Mouse (Mus musculus) embryo, embryonic 10.5 days (tissue): ENCODE measurements around the gene Unkl.
A peak's percentile ranks its signal among the peaks of the same experiment; 100 is the strongest.

ENCODE experiments used
- DNase-seq: peaks from one replicate; pipeline ENCODE4 v3.0.0-alpha.2; 2015; ENCODE audit warnings: low spot score

Unkl gene

DNA sequence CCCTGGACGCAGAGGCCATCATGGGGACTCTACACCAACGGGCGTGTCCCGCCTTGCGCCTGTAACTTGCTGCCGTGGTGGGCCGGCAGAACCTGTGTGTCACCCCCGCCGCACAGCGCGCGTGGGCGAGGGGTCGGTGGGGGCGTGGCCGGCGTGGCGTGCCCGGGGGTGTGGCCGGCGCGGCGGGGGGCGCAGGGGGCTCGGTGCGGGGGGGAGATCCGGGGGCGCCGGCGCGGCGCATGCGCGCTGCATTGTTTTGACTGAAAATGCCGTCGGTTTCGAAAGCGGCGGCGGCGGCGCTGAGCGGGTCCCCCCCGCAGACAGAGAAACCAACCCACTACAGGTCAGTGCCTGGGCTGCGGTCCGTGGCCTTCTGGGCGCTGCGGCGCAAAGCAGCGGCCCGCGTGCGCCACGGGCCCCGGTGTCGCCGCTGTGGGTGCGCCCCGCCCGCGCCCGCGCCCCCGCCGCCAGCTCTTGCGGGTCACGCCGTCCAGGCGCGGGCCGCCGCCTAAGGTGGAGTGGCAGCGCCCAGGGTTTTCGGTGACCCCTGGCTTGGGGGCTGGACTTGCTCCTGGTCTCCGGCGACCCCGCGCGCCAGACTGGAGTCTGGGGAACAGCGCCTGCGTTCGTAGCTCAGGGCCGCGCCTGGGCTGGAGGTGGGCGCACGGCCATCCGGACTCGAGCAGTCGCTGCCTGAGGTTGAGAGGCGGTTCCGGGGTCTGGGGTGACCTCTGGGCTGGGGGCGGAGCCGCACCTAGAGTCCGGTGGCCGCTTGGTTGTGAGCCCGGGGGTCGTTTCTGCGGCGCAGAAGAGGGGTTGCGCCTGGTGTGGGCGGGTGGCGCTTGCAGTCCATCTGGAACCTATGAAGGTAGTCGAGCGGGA lies at the start of gene Unkl:
Unkl (plus strand) TSS at position 248 of the 882 bp plus-strand sequence.
- peak; percentile 73 for DNase-seq

DNA sequence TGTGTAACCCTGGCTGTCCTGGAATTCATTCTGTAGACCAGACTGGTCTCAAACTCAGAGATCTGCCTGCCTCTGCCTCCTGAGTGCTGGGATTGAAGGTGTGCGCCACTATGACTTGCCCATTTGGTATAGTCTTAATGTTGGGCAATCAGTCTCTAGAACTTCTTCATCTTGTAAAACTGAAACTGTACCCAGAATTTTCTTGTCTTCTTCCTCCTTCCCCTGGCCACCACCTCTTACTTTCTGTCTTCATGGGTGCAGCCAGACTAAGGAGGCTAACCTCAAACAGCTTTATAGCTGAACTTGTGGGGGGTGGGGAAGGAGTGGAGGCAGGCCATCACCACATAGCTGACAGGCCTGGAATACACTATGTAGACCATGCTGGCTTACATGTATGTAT lies 49.4 kb upstream of the Unkl start:
- DNase-seq = no peak

DNA sequence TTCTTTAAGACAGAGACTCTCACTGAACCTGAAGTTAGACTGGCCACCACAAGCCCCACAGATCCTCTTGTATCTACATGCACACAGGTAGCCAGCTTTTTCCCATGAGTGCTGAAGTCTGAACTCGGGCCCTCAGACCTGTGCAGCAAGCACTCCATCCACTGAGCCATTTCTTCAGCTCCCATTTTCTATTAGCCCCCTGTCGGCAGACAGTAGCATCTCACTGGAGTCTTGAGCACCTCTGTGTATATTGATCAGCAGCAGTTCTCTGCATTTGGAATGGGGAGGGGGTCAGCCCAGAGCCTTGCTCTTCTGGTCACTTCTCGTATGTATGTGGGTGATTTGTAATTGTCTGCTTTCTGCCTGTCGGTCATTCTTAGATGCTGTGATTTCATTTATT lies 48.2 kb upstream of the Unkl start:
- DNase-seq = peak; percentile 7

DNA sequence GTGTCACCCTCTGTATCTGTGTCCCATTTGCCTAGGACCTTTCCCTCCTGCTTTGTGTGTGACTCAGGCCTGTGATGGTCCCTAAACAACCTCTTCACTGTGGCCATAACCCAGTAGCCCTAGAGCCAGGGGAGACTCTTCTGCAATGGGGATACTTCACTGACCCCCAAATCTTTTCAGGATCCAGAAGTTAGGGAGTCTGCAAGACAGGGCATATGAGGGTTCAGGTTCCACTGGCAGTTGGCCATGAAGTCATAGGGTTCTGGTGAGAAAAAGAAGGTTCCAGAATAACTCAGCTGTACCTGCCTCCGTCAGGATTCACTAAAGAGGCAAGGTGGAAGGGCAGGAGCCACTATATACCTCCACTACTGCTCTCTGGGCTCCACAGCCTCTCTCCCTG lies 26.0 kb upstream of the Unkl start, which contains the start of gene Ccdc154:
Ccdc154 (plus strand) TSS at position 301 of the 400 bp plus-strand sequence.
- DNase-seq = no peak

DNA sequence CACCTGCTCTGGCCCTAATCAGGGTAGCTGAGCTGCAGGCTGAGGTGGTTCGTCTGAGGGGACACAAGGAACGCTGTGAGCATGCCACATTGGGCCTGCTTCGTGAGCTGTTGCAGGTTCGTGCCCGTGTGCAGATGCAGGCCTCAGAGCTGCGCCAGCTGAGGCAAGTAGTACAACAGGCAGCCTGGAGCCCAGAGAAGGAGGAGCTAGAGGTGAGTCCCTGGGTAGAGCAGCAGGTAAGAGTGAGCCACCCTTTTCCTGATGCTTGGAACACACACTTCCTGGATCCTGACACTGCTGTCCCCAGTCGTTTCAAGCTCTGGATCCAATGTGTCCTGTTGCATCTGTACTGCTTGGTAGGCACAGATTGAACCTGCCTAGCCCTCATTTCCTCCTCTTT lies 24.8 kb upstream of the Unkl start:
- DNase-seq = no peak

DNA sequence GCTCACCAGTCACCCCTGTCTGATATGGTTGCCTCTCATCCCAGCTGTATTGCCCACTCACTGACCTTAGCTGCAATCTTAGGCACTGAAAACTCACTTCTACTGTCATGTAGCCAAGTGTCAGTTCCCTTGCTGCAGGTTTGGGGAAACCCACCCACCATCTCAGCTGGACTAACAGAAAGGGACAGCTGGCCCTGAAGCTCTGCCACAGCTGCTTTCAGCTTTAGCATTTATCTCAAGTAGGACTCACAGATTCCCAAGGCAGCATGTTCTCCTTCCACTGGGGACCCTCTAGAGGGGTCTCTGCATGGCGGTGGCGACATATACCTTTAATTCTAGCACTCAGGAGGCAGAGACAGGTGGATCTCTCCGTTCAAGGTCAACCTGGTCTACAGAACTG lies 23.4 kb upstream of the Unkl start:
- no peak for DNase-seq

DNA sequence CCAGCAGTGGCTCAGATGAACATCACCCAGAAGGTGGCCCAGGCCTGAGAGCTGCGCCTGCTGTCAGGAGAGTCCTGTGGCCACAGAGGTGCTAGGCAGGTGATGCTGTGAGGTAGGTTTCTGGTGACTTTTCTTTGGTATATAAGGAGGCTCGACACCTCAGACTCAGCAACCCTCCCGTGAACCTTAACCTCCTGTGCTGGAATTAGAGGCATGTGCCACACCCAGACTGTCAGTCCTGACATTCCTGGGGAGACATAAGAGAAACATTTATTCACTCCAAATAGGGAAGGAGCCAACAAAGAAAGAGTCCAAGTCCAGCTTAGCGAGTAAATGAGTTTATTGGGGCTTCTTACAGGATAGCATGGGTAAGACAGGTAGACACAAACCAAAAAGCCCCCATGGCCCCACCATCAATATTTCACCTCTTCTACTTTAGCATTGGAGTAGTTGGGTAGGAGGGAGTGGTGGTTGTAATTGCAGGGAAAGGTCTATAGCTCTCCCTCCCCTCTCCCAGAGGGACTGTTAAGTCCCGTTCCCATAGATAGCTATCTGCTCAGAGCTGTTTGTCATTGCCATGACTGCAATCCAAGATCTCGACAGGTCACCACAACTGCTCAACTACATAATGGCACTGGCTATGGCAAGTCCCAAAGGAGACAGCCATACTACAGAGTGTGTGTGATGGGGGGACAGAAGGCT lies 22.1 kb upstream of the Unkl start:
- DNase-seq = no peak

DNA sequence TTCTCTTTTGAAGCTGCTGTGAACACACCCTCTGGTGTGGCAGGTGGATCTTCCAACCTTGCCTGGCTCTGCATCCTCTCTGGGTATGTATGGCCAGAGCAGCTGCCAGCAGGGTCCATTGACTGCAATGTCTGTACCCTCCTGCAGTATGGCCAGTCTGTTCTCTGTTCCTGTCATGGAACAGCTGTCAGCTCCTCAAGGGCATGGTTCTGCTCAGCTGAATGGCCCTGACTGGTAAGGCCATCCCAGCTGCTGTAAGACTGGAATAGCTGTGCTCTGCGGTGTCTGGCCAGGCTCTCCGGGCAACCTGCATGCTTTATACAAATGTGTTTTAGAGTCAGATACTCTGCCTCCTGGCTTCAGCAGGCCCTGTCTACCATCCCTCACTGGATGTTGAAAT lies 18.5 kb upstream of the Unkl start:
- no peak for DNase-seq

DNA sequence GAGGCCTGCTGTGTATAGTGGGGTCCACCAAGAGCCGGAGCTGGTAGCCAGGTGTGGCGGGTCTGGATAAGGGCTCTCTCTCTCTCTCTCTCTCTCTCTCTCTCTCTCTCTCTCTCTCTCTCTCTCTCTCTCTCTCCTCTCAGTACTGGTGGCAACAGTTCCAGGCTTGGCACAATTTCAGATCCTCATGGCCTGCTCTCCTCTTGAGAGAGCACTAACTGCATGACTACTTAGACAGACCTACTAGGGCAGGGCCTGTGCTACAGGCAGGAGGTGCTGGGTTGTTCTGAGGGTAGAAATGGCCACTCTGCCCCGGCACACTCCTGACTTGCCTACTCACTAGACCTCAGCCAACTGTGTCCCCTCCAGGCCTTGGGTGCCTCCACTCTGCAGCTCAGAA lies 15.6 kb upstream of the Unkl start:
- DNase-seq = no peak

DNA sequence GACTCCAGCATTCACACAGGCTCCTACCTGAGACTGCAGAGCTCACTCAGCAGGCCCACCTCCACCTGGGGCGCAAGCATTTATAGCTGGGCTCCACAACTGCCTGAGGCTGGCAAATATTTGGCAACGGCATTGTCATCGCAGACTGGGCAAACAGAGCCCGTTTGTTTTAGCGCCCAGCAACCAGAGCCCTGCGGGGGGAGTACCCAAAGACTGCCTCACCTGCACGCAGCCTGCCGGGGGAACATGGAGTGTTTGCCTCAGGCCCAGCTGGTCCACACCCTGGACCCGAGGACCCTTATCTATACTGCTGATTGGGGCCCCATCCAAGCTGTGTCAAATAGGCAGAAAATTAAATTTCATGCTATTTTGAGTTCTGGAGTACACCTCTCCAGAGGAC lies 12.8 kb upstream of the Unkl start, which contains the start of gene Gm38655:
Gm38655 (minus strand) TSS at position 61 of the 400 bp plus-strand sequence.
- no peak for DNase-seq

DNA sequence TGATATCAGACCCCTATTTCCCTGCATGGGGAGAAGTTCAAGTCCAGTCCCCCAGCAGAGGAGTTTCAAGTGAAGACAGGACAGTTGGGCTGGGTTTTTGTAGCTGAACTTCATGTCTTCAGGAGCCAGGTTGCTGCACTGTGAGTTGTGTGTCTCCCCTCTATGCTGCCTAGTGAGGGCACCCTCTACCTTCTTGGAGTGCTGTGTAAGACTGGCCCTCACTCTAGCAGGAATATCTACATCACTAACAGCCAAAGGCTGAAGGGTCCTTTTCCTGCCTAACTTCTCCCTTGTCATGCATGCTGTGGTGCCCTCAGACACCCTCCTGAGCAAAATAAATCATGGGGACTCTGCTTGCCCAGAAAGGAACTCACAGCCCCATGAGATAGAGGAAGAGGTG lies 5.0 kb upstream of the Unkl start:
- peak; percentile 3 for DNase-seq

DNA sequence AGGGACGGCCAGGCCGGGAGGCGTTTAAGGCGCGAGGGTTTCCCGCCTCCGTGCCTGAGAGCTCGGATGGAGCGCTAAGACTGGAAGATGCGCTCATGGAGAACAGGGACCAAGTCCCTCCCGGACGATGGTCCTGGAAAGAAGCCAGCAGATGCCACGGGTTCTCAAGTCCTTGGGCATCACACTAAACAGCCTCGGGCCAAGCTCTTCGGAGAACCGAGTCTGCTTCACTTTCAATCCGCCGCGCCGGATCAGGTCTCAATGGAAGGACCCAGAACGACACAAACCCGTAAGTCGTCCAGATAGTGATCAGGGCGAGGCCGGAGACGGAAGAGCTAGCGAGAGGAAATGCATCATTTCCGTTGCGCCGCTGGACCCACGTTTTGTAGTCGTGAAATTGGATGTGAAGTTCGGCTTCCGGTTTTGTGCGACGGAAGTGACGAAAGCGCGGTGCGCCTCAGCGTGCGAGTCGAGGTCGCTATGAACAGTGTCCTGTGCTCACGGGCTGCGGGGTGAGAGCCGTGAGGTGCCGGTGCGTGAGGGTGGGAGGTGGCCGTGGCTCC lies 4.0 kb upstream of the Unkl start, which contains the start of gene BC003965:
BC003965 (plus strand) TSS at position 426 of the 563 bp plus-strand sequence.
- peak; percentile 99 for DNase-seq

DNA sequence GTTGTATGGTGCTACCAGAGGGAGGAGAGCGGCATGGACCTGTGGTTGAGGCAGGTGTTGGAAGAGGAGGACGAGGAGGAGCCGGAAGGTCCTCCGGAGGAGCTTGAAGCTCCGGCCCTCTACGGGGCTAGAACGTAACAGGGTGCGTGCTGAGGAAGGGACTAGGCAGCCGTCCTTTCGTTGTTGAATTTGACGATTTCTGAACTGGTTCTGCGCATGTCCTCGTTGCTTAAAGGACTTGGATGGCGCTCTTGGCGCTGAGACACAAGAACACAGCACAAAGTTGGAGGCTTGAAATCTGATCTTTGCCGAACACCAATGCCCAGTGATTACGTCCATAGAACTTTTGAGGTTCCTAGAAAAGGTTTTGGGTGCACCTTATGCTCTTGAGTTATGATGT lies 3.2 kb upstream of the Unkl start:
- peak; percentile 3 for DNase-seq

DNA sequence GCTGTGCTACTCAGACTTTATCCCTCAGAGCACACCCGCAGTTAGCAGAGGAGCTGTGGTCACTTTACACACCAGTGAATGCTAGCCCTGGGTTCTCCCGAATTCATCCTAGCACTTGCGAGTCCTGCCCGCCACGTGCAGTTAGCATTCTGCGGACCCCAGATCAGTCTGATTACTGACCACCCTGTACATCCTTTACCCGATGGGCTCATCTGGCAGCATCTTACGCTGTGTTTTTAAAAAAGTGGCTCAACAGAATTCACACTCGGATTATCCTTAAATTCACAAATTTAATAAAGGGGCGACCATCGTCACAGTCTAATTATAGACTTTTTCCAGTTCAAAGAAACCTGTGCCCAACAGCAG lies 430 bp upstream of the Unkl start:
- DNase-seq = no peak

DNA sequence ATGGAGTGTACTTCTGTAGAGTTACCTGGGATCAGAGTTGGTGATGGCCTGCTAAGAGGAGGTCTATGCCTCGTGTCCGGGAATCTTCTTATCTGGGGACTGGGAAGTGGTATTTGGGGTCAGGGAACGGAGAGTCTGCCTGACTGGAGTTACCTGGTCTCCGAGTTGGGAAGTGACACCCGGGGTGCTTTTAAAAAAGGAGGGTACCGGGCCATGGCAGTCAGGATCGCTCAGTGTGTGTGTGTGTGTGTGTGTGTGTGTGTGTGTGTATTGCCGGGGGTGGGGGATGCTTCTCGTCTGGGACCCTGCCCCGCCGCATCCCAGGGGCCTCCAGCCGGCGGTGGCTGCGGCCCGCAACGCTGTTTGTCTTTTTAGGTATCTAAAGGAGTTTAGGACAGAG lies 894 bp downstream of the Unkl start:
- no peak for DNase-seq

DNA sequence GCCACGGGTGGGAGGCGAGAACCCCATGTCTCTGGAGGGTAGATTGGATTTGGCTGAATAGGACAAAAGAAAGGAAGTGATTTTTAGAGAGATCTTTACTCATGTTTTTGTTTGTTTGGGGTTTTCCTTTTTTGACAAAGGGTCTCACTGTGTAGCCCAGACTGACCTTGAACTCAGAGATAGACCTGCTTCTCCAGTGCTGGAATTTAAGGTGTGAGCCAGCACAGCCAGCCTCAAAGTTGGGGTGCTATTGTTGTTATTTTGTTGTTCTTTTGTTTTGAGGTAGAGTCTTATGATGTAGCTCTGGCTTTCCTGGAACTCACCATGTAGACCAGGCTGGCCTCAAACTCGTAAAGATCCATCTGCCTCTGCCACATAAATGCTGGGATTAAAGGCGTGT lies 14.2 kb downstream of the Unkl start:
- no peak for DNase-seq

DNA sequence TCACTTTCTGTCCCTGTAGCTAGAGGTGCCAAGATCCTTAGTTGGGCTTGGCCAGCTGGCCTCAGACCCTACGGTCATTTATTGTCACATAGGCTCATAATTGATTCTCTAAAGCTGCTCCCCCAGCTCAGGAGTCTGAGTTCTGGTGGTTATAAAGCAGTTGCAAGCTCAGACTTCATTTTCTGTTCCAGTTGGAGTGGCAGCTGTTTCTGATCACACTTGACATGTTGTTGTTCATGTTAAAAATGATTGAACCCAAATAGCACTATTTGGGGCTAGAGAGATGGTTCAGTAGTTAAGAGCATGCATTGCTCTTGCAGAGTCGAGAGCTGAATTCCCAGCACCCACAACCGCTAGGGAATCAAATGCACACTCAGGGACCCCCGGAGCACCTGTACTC lies 21.8 kb downstream of the Unkl start:
- DNase-seq = no peak

DNA sequence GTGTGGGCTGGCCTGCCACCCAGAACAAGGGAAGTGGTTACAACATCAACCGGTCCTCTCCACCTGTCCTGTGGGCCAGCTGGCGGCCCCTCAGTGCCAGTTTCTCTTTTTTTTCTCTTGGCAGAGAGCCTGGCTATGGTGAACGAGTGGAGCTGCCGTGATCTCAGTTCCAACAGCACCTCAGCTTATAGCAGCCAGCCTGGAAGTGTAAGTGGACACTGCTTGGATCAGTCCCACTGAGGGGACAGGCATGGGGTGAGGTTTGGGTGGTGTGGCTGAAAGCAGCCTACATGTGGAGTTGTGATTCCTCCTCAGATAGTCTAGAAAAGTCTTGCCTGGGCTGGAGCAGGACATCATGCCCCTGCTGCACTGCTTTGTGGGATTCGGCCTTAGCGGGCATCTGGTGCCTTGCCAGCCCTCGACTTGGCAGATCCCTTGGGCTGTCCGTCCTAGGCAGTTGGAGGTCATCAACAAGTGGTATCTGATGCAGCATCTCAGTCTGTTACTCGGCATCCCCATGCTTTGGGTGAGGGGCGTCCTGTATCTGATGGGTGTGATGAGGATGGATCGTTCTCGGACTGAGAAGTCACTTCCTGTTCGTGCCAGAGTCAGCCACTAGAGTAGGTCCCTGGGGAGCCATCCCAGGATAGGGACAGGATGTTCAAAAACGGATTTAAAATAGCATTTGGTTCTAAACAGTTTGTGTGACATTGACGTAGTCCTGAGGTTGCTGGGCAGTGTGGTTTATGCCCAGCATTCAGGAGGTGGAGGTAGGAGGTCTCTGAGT lies 22.7 kb downstream of the Unkl start:
- no peak for DNase-seq

DNA sequence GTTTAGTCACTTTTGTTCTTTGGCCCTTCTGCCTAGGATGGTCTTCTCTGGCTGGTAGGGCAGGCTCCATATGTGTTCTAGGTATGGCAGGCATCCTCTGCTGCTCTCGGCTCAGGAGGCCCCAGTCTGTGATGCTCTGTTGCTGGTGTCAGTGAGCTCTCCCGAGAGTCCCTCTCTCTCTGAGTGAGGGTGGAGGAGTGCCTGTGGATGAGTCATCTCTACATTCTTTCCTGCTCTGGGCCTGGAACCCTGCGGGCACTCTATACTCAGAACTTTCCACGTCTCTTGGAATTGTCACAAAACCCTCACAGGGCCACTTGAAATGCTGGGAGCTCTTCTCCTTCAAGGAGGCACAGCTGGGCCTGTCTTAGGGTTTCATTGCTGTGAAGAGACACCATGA lies 23.5 kb downstream of the Unkl start:
- DNase-seq = no peak

DNA sequence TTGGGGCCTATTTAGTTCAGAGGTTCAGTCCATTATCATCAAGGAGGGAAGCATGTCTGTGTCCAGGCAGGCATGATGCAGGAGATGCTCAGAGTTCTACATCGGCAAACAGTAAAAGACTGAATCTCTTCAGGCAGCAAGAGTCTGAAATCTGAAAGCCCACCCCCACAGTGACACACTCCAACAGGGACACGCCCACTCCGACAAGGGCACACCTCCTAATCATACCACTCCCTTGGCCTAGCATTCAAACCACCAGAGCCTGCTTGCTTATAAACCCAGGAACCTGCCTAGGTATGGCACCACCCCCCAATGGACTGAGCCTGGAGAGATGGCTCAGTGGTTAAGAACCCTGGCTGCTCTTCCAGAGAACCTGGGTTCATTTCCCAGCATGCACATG lies 27.2 kb downstream of the Unkl start:
- no peak for DNase-seq

DNA sequence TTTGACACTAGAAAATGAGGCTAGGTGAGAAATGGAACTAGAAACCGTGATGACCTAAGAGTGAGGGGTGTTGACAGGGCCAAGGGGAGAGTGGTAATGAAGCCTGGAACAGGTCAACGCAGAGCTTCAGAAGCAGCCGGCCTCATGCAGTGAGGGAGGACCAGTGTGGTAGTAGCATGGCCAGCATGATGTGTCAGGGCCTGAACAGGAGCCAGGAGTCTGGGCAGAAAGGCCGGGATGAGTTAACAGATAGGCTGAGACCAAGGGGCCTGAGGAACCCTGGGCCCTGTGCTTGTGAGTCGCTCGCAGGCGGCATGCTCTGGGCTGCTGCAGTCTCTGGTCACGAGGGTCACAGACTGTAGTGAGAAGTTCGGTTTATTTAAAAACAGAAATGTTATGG lies 30.8 kb downstream of the Unkl start:
- DNase-seq = no peak
